Mouse (Mus musculus): ENCODE data around the gene Rhoj.
"Not testable (repeated sequence)": the region's sequence is repeated elsewhere in the genome, so short reads cannot be mapped to it uniquely, and the experiment has no call there.

Rhoj gene

DNA sequence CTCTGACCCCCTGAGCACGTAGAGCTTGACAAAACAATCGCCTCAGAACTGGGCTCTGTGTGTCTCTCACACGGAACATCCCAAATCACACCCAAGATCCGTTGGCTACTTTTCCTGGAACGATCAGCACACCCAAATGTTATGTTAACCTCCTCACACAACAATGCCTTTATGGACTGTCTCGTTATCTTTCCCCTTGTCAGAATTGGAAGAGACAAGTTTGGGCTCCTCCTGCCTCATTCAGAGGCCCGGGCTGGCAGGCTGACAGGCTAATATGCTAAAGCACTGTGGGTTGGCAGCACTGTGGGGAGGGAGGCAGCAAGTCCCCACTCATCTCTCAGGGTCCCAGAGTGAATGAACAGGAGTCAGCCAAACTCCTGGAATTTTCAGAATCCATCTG is 89.0 kb downstream of the Rhoj start:
- DNase-seq: no peak

DNA sequence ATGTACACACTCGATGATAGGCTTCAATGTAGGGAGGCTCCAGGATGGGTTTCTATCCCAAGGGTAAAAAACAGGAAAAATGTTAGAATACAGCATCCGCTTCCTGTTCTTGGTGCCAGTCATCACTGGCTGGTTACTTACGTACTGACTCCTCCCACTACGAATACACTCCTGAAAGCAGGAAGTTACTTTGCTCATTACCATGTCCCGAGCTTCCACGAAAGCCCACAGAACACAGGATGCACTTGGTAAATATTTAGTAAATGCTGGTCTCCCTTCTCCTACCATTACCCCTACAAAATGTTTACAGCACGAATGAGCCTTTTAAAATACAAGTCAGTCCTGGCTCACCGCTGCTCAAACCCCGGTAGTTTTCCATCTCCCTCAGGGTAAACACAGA is 104.8 kb downstream of the Rhoj start:
- no peak for DNase-seq

DNA sequence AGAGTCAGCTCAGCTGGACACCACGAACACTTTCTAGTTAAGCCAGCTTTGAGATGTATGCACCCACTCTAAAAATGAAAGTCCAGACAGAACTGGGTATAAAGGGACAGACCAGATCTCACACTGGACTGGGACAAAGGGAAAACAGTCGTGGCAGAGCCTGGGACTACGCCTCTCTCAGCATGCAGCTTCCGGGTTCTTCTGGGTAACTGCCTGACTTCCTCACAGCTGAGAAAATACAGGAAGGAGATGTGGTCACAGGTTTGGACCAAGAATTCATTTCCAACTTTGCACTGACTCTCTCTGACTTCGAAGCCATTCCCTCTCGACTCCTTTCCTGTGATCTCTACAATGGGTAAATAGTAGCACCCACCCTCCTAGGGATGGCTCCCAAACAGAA is 106.9 kb downstream of the Rhoj start:
- DNase-seq: no peak

DNA sequence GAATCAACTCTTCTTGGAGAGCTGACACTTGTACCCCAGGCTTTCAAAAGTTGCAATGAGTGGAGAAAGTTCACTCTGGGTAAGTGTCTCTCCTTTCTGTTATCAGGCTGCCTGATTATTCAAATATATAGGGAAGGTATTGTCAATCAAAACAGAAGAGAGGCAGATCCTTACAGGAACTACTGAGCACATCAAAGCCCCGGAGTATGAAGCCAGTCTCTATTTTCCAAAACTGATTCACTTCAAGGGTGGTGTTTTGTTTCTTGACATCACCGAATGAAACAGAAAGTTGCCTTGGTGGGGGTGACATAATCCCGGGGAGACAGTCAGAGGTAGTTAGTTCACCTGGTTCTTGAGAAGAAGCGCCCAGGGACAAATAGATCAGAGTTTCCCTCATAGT is 108.6 kb downstream of the Rhoj start, which contains the start of gene Gphb5:
TSS of gene Gphb5 (minus strand) at position 101 of the 400 bp plus-strand sequence.
- no peak for DNase-seq

DNA sequence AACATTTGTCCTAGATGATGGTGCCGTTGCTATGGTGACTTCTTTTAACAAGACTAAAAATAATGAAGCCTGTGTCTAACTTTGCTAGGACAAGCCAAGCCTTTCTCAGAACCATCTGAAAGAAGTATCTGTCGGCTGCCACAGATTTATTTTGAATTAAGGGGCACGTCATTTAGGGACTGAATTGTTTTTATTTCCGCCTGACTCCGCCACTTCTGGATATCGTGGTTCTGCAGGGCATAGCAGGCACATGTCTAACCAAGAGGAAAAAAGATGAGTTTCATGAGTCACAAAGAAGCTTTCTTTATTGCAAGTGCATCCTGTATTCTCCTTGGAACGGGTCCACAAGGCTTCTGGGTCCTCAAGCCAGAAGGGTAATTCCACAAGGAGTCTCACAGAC is 116.2 kb downstream of the Rhoj start:
- DNase-seq: no peak

DNA sequence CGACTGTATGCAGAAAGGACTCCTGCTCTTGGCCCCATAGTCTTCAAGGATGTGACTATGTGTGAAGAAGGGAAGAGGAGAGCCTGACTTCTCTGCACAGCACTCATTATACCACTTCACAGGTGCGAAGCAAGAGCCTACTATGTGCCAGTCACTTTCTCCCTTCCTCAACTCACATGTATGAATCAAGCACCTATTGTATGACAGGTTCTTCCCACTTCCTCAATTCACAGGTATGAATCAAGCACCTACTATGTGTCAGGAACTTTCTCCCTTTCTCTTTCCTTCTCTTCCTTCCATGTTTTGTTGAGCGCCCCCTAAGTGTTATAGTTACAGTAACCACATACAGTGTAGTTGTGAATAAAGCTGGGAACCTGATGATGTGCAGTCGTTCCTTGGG is 116.7 kb downstream of the Rhoj start:
- DNase-seq: no peak

DNA sequence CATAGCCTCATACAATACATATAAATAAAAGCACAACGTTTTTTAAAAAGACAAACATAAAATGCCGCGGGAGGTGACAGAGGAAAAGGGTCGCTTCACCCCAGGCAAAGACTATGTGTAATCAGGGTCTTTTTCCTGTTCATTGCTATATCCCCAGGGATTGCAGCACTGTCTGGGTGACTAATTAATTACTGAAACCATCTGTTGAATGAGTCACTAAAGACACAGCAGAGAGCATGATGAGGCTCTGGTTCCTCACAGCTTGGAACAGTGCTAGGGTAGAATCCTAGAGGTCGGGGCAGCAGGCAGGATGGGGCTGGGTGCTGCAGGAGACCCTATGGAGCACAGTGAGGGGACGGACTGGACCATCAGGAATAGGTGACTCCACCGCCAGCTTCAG is 117.8 kb downstream of the Rhoj start:
- peak; percentile 14 for DNase-seq

DNA sequence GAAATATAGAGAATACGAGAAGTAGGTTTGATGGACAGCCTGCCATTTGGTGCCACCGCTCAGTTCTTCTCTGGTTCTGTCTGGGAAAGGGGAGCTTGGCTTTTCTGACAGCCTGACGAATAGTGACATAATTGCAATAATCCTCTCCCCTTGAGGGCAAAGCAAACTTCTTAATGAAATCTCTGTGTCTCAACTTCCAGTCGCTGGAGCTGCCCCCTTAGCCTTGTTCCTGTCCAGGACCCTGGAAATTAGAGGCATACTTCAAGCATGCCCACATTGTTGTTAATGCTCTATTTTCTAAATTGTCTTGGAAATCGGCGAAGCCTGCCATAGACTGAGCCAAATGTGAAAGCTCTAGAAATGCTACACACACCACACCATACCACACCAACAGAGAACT is 120.6 kb downstream of the Rhoj start:
- DNase-seq: no peak

DNA sequence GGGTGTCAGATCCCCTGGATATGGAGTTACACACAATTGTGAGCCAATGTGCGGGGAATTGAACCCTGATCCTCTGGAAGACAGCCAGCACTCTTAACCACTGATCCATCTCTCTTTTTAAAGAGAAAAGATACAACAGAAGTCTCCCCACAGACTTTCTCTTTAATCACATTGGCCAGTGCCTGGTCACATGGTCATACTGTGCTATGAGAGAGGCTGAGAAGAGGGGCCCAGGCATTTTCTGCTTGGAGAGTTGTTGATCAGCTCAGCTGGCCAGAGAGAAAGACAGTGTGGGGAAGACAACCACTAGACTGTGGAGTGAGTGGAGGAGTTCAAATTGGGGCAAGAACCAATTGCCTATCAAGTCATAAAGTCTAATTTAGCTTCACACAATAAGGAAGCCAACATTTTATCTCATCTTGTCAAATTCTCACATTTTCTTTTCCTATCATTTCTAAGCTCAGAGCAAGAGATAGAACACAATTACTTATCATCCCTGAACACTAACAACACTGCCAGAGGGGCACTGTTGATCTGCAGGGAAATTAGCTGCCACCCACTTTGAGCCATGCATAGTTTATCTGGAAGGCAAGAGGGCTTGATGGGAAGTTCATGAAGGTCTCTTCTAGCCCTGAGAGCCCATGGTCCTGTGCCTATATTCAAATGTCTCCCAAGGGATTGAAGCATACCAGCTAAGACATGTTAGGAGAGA is 121.7 kb downstream of the Rhoj start:
- no peak for DNase-seq

DNA sequence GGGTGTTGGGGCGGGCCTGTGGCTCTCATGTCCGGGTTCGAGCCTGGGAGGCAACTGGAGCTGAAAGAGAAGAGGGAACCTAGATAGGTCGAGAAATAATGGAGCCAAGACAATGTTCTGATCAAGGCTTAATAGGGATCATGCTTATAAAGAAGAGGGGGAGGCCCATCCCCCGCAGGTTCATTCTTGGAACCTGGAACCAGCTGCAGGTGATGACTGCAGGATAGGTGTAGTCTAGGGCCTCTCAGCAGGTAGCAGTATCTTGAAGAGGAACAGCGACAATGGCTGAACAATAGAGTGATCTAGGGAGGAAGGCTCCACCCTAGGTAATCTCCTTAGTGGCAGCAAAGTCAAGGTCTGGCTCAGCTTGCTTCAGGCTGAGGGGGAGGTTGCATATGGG is 124.3 kb downstream of the Rhoj start:
- not testable (repeated sequence) for DNase-seq

DNA sequence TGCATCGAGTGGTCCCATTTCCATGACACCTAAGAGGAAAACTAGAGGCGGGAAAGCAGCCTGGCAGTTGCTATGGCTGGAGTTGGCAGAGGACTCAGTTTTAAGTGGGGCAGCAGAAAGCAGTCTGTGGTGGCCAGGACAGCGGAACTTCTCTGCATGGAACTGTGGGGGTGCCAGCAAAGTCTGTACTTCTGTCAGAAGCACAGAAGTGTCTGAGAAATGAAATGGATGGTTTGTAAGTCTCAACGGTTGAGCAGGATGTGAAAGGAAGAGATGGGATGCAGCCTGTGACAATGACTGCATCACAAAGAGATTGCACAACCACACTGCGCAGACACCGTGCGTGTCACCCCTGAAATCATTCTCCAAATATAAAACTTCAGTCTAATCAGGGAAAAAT is 138.1 kb downstream of the Rhoj start:
- no peak for DNase-seq

DNA sequence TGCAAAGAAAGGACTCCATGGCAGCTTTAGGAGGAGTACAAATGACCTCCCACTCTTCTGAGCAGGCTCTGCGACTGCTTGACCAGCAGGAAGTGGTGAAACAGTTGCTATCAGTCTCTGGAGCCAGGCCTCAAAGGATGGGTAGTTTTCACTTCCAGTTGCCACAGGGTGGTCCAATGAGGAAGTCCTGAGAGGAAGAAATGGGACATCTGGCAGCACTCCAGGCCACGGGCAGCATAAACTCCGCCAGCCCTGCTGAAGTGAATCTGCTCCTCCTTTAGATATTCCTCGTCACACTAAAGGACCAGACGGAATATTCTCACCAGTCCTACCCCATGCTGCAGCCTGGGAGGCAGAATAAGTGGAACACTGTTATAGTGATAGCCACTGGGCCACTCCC is 140.8 kb downstream of the Rhoj start:
- peak; percentile 49 for DNase-seq

DNA sequence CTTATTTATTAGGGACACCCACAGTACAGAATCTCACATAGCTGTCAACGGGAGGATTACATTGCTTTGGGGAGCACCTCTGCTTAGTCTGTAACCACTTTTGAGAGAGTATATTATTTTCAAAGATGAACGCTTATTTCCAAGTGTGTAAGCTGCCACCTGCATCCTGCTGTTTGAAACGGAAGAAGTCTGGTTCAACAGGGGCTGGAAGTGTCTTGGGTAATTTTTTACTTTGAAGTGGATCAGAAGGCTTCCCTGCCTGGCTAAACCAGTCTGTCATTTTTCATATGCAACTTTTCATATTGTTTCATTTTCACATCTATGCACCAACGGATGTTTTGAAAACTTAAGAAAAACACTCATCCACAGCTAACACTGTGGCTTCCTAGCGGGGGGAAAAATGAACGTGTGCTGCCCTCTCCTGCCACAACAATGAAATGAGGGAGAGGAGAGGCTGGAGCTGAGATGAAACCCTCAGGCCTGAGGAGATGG is 141.4 kb downstream of the Rhoj start:
- DNase-seq: peak; percentile 24

DNA sequence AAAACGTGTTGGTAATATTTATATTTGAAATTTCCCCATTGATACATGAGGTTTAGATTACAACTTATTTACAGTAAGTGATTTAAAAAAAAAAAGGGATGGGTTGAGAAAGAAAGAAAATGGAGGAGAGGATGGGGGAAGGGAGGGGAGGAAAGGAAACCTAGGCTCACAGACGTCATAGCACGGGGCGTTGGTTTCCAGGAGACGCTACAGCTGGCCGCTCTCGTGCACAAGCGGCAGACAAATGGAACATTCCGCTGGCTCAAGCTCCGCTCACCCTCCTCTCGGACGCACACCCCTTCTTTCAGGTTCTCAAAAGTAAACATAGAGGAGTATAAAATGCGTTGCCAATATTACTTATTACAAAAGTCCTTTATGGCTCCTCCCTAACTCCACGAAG is 141.9 kb downstream of the Rhoj start:
- DNase-seq: peak; percentile 44

DNA sequence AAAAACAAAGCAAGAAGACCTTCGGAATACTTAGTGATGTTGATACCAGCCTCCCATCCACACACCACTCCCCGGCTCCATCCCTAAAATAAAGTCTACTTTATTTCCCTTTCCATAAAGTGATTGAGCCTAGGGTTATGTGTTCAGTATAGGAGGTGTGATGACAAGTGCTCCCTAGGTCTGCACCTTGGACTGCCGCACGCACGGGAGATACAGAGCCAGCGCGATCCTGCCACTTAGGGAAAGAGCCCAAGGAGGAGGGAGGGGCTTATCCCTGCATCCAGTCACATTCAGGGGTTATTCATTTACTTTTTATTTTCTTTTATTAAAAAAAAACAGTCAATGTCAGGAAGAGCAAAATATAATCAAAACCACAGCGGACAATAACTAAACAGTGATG is 142.5 kb downstream of the Rhoj start:
- no peak for DNase-seq
